Mouse (Mus musculus) c-Kit-positive CD71-negative TER-119-negative erythroid progenitor cells, embryonic 14.5 days (primary cell): ENCODE results near the gene Tmem273.

Source experiments
- DNase-seq: peaks from one replicate; pipeline ENCODE4 v3.0.0-alpha.2; 2013; ENCODE audit warnings: low read depth

Gene Tmem273

DNA sequence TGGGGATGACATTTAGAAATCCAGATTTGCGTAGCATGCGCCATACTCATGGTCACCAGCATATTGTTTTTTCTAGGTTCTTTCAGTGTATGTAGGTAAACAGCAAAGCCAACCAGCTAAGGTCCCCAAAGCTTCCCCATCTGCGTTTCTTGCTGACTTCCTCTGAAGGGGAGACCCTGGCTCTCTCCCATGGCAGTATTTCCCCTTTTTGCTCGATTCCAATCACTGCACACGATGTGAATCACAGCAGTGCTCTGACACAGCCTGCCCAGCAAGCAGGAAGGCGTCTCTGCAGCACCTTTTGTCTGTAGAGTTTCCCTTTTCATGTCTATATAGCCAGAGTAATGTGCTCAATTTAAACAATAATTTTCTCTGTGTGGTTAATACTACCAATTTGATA is 26.7 kb downstream of the Tmem273 start:
- DNase-seq = no peak

GRCm38 (mm10) chr14:32814961-32815360 is 29.2 kb downstream of the Tmem273 start:
- no peak for DNase-seq

- DNase-seq = no peak
Observed at GRCm38 (mm10) chr14:32816533-32816932, 30.8 kb downstream of the Tmem273 start.

DNA sequence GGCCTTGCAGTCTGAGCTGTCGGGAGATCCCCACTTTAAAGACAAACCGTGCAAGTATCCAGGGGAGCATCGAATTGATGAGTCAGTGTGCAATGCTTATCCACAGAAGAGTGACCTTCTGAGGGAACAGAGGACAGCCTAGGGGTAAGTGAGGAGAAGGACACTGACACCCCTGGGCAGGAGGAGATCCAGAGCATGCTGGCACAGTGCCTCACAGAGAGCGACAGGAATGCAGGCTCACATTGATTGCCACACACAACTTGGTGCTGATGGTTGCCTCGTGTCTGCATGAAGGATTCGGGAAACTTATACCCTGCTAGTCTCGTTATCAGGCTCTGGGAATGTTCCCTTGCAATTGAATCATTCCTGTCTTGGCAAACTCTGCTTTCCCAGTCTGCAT is 31.5 kb downstream of the Tmem273 start:
- no peak for DNase-seq

- no peak for DNase-seq
Observed at GRCm38 (mm10) chr14:32819297-32819696, 33.5 kb downstream of the Tmem273 start.

- no peak for DNase-seq
Observed at GRCm38 (mm10) chr14:32822812-32823211, 37.0 kb downstream of the Tmem273 start.

GRCm38 (mm10) chr14:32823861-32824260 is 38.1 kb downstream of the Tmem273 start:
- DNase-seq = no peak

DNA sequence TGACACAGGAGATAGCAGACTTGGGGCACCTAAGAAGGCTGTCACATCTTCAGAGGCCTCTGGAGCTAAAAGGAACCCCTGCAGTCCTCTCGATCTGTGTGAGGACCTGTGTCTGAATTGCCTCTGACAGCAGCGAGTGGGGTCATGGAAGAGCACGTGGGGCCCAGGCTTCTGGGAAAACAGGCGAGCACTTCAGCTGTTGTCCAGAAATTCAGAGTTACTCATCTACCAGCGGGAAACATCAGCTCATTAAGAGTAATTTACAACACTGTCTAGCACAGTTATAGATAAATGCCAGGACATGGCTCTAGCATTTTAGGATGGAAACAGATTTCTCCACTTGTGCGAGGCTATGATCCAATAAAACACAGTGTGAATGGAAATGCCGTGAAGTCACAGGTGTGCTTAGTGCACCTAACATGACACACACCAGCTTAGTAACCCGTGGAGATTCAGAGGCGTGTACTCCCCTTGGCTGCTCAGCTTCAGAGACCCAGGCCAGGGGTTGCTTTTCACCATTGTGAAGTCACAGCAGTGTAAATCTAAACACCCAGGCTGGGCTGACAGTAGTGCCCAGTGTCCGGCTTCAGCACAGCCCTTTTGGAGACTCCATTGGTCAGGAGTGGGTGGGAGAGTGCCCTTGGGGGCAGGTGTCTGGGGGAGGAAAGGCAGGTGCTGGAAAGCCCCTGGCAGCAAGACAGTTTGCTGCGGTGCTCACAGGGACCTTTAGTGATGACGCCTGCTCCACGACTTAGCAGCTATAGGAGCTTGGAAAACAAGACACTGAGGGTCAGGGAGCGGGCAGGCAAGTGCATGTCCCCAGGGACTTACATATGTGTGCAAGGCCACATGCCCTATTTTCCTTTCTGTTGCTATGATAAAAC is 38.7 kb downstream of the Tmem273 start:
- no peak for DNase-seq

DNA sequence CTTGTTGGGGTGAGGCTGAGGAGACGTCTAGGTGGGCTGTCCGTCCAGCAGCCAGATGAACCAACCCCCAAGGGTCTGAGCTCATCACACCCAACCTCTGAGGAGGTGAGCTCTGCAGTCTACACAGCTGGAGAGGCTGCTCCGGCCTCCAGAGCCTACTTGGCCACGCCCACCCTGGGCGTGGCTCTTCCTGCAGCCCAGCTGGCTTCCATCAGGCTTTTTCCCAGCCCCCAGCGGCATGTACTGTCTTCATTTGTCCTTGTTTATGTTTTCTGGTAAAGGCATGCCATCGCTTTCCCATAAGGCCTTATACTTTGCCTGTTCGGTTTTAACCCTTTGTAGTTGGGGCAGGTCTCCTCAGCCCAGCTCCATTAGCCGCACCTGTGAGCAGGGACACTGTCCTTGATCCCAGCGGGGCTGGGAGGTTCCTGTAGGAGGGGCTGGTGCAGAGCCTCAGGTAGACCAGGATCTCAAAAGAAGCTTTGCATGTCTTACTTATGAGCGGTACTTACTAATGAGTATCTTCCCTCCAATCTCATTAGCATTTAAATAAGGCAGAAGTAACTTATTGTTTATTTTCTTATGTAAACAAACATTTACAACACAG is 39.8 kb downstream of the Tmem273 start:
- no peak for DNase-seq

DNA sequence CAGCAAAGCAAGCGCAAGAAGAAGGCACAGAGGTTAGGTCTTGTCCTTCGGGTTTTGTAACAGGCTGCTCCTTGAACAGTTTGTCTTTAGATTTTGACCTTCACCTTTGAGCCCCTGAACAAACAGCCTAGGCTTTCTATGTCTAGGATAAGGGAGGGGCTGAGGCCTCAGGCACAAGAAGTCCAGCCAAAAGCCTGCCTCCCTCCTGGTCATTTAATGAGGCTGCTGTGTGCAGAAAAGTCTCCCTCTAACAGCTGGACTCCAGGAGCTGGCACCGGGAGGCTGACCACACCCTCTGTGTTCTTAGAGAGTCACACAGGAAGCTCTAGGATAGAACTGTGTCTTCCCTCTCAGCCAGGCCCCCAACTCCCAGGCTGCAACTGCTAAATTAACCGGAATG is 41.4 kb downstream of the Tmem273 start:
- DNase-seq = no peak

- no peak for DNase-seq
Observed at GRCm38 (mm10) chr14:32827994-32828650, 42.4 kb downstream of the Tmem273 start.

- DNase-seq = no peak
Observed at GRCm38 (mm10) chr14:32833847-32834246, 48.1 kb downstream of the Tmem273 start, which contains the start of gene Fam170b. Gene Fam170b (plus strand): TSS chr14:32833962.

DNA sequence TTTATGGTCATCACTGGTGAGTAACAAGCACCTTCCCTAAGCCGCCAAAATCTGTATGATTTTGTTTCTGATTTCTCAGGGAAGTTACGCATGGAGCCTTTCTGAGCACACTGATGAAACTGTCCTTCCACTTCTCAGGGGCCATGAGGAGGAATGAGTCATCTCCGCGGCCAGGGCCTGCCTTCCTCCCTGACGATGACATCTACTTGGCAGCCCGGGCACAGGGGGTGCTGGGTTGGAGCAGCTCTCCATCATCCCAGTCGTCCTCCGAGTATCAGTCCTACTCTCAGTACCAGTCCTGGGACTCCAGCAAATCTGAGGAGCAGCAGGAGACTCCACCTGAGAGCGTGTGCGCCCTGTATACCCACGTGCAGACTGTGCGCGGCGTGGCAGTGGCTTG is 49.4 kb downstream of the Tmem273 start:
- DNase-seq = no peak

GRCm38 (mm10) chr14:32835596-32835995 is 49.8 kb downstream of the Tmem273 start:
- DNase-seq = no peak

- DNase-seq = no peak
Observed at GRCm38 (mm10) chr14:32836191-32836590, 50.4 kb downstream of the Tmem273 start.

DNA sequence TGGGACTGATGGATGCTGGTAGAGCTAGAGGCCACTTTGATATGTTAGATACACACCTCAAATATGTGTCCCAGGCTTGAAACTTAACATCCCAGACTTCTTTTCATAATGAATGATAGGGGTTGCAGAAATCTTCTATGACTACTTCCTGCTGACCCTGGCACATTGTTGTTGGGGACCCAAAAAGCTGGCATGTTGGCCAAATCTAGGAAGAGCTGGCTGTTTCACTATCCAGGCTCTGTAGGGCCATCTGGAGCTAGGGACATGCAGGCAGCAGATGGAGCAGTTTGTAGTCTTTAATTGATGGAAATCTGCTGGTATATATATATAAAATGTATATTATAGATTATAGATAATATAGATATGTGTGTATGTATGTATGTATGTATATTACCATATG is 56.3 kb downstream of the Tmem273 start:
- DNase-seq = no peak

DNA sequence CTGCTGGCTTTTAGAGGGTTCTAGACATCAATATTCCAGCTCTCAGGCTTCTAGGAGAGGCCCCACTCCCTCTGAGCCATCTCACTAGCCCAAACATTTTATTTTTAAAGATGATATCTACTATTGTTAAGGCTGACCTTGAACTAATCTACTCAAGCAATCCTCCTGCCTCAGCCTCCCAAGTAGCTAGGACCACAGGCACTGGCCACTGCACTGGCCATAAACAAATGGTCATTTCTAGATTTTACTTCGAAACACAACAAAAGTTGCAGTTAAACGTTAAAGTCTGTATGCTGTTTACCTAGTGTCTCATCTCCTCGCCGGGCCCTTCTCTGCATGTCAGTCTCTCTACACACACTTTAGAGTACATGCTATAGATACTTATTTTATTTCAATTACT is 68.3 kb downstream of the Tmem273 start:
- DNase-seq = no peak

GRCm38 (mm10) chr14:32856246-32856645 is 70.5 kb downstream of the Tmem273 start:
- no peak for DNase-seq

DNA sequence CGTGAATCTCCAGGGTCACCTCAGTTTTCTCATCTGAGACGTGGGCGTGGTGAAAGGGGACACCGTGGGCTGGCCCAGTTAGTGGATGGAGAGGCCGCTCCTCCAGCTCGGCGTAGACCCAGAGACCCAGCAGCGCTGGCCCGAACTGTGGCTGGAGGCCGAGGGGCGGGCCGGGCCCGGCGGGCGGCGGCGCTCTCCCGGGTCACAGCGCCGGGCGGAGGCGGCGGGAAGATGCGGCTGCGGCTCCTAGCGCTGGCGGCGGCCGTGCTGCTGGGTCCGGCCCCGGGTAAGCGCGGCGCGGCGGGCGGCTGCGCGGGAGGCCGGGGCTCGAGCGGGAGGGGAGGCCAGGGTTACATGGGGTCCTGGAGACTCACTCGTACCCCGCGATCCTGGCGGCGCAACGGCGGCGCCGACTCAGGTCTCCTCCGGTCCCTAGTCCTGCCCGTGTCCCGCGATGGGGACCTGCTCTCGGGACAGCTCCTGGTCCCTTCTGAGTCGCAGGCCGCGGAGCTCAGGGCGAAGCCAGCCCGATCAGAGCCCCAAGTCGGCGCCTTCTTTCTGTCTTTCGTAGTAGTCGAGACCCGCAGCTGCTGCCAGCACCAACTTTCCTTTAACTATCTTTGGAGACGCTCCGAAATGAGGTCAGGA is 71.0 kb downstream of the Tmem273 start, which contains the start of gene Vstm4:
Gene Vstm4, plus strand, starts transcription at position 76 of the 648 bp plus-strand sequence.
- DNase-seq = no peak

GRCm38 (mm10) chr14:32858361-32858760 is 72.6 kb downstream of the Tmem273 start:
- no peak for DNase-seq

DNA sequence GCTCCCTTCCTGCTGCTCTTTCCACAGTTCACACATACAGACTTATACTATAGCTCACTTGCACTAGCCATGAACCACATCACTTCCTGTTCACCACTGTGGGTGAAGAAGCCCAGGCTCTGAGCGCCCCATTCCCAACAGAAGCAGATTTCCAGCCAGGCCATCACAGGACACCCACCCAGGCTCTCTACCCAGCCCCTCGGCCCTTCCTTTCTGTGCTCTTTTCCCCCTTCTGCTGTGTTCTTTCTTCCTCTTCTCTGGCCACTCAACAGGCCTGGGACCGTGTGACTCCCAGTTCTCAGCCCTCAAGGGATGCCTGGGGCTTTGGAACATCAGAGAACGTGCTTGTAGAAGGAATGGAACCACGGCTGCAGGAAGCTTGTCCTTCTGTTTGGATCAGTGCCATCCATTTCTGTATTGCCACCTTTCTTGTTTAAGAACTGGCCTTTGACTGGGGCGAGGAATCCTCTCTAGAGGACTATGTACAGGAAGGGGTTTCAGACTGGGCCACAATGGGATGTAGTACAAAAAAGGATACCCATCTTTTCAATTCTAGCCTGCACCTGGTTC is 73.3 kb downstream of the Tmem273 start:
- no peak for DNase-seq
